Mouse (Mus musculus): Measurements from ENCODE around the gene Esr1. TPM values are rescaled to one million over a fixed set of nuclear protein-coding genes. Genes with fewer than 3 reads are reported as not detected.
A peak's percentile ranks its signal among the peaks of the same experiment; 100 is the strongest.

Gene Esr1
- polyA plus RNA-seq, 1 experiment from 2014 or later, result 0.29 TPM

GRCm38 (mm10) chr10:4626432-4626831, 15.0 kb downstream of the Esr1 start:
- H3K4me2 ChIP-seq (ENCODE audit: low read depth, low read length), result no peak overlapping the region
- no peaks in the 10 kb centered on the region for H3K4me1 ChIP-seq (ENCODE audit: control insufficient read depth, insufficient read depth, low read length)
- 71% methylated on average over 7 of the region's 7 CpGs for WGBS
- no peak overlapping the region for H3K27ac ChIP-seq (ENCODE audit: low read length)
- no peaks in the 10 kb centered on the region for H3K36me3 ChIP-seq (ENCODE audit: control insufficient read depth, insufficient read depth)
- no peaks in the 10 kb centered on the region for H3K9me3 ChIP-seq (replicated peaks; ENCODE audit: control insufficient read depth, low read length)
- ATAC-seq (replicated peaks; ENCODE audit: extremely low read depth, insufficient read depth, low FRiP score), result no peak
- H3K9ac ChIP-seq (ENCODE audit: low read length), result no peak overlapping the region
- no peaks in the 10 kb centered on the region for H3K27me3 ChIP-seq (ENCODE audit: control insufficient read depth, insufficient read depth, low read length)
- H3K4me3 ChIP-seq (ENCODE audit: low read length), result no peak overlapping the region

GRCm38 (mm10) chr10:4626996-4627395, 15.6 kb downstream of the Esr1 start:
- peak overlapping the region; percentile 49 for H3K4me2 ChIP-seq (ENCODE audit: low read depth, low read length)

GRCm38 (mm10) chr10:4627415-4627814, 16.0 kb downstream of the Esr1 start:
- 0 out of 2 replicates have a peak, but pooled peaks have one; percentile 41 for ATAC-seq (replicated peaks; ENCODE audit: extremely low read depth, insufficient read depth, low FRiP score)
- H3K4me2 ChIP-seq (ENCODE audit: low read depth, low read length), result peak overlapping the region; percentile 49
- H3K27ac ChIP-seq (ENCODE audit: low read length), result no peak overlapping the region
- H3K4me1 ChIP-seq (ENCODE audit: control insufficient read depth, insufficient read depth, low read length), result no peaks in the 10 kb centered on the region
- no peaks in the 10 kb centered on the region for H3K9me3 ChIP-seq (replicated peaks; ENCODE audit: control insufficient read depth, low read length)
- H3K36me3 ChIP-seq (ENCODE audit: control insufficient read depth, insufficient read depth), result no peaks in the 10 kb centered on the region
- 39% methylated on average over 9 of the region's 9 CpGs for WGBS
- H3K27me3 ChIP-seq (ENCODE audit: control insufficient read depth, insufficient read depth, low read length), result no peaks in the 10 kb centered on the region
- H3K9ac ChIP-seq (ENCODE audit: low read length), result no peak overlapping the region
- peak overlapping the region; percentile 10; the same call in 1 of the 2 replicates for H3K4me3 ChIP-seq (ENCODE audit: low read length)

More at GRCm38 (mm10) chr10:4626996-4627395, 15.6 kb downstream of the Esr1 start:
- Histone ChIP-seq H3K4me1 (ENCODE audit: control insufficient read depth, insufficient read depth, low read length) (no peaks in the 10 kb centered on the region), H3K9me3 (replicated peaks; ENCODE audit: control insufficient read depth, low read length) (no peaks in the 10 kb centered on the region), H3K4me3 (ENCODE audit: low read length) (no peak overlapping the region), H3K27me3 (ENCODE audit: control insufficient read depth, insufficient read depth, low read length) (no peaks in the 10 kb centered on the region), H3K27ac (ENCODE audit: low read length) (no peak overlapping the region), H3K9ac (ENCODE audit: low read length) (no peak overlapping the region), H3K36me3 (ENCODE audit: control insufficient read depth, insufficient read depth) (no peaks in the 10 kb centered on the region)
- WGBS, result 88% methylated on average over 8 of the region's 8 CpGs
- ATAC-seq (replicated peaks; ENCODE audit: extremely low read depth, insufficient read depth, low FRiP score), result no peak

GRCm38 (mm10) chr10:4629314-4629713, 17.9 kb downstream of the Esr1 start:
- H3K4me3 ChIP-seq (ENCODE audit: low read length), result no peak overlapping the region
- no peak overlapping the region for H3K4me2 ChIP-seq (ENCODE audit: low read depth, low read length)
- no peak overlapping the region for H3K27ac ChIP-seq (ENCODE audit: low read length)
- no peaks in the 10 kb centered on the region for H3K36me3 ChIP-seq (ENCODE audit: control insufficient read depth, insufficient read depth)
- H3K4me1 ChIP-seq (ENCODE audit: control insufficient read depth, insufficient read depth, low read length), result 0 out of 2 replicates have a peak, but pooled peaks cover 3% of the 10 kb centered on the region
- H3K9me3 ChIP-seq (replicated peaks; ENCODE audit: control insufficient read depth, low read length), result no peaks in the 10 kb centered on the region
- no peaks in the 10 kb centered on the region for H3K27me3 ChIP-seq (ENCODE audit: control insufficient read depth, insufficient read depth, low read length)
- H3K9ac ChIP-seq (ENCODE audit: low read length), result no peak overlapping the region
- ATAC-seq (replicated peaks; ENCODE audit: extremely low read depth, insufficient read depth, low FRiP score), result no peak

GRCm38 (mm10) chr10:4632211-4632704, 20.9 kb downstream of the Esr1 start:
- H3K4me3 ChIP-seq (ENCODE audit: low read length), result no peak overlapping the region
- peaks cover 5% of the 10 kb centered on the region; the same call in 1 of the 2 replicates for H3K4me1 ChIP-seq (ENCODE audit: control insufficient read depth, insufficient read depth, low read length)
- H3K9me3 ChIP-seq (replicated peaks; ENCODE audit: control insufficient read depth, low read length), result no peaks in the 10 kb centered on the region
- no peak overlapping the region for H3K27ac ChIP-seq (ENCODE audit: low read length)
- no peak overlapping the region for H3K9ac ChIP-seq (ENCODE audit: low read length)
- no peaks in the 10 kb centered on the region for H3K27me3 ChIP-seq (ENCODE audit: control insufficient read depth, insufficient read depth, low read length)
- no peak overlapping the region for H3K4me2 ChIP-seq (ENCODE audit: low read depth, low read length)
- ATAC-seq (replicated peaks; ENCODE audit: extremely low read depth, insufficient read depth, low FRiP score), result no peak
- WGBS, result 76% methylated on average over 11 of the region's 11 CpGs
- H3K36me3 ChIP-seq (ENCODE audit: control insufficient read depth, insufficient read depth), result no peaks in the 10 kb centered on the region

- no peaks in the 10 kb centered on the region for H3K27me3 ChIP-seq (ENCODE audit: control insufficient read depth, insufficient read depth, low read length)
- H3K27ac ChIP-seq (ENCODE audit: low read length), result no peak overlapping the region
- no peaks in the 10 kb centered on the region for H3K36me3 ChIP-seq (ENCODE audit: control insufficient read depth, insufficient read depth)
- H3K4me3 ChIP-seq (ENCODE audit: low read length), result no peak overlapping the region
- WGBS, result 48% methylated on average over 14 of the region's 14 CpGs
- H3K9ac ChIP-seq (ENCODE audit: low read length), result no peak overlapping the region
- no peaks in the 10 kb centered on the region for H3K9me3 ChIP-seq (replicated peaks; ENCODE audit: control insufficient read depth, low read length)
- peaks cover 5% of the 10 kb centered on the region; the same call in 1 of the 2 replicates for H3K4me1 ChIP-seq (ENCODE audit: control insufficient read depth, insufficient read depth, low read length)
- no peak for ATAC-seq (replicated peaks; ENCODE audit: extremely low read depth, insufficient read depth, low FRiP score)
- peak overlapping the region; percentile 28 for H3K4me2 ChIP-seq (ENCODE audit: low read depth, low read length)
Observed at GRCm38 (mm10) chr10:4633287-4634030, 22.1 kb downstream of the Esr1 start.

GRCm38 (mm10) chr10:4635740-4636139, 24.3 kb downstream of the Esr1 start:
- Histone ChIP-seq H3K4me3 (ENCODE audit: low read length) (no peak overlapping the region), H3K36me3 (ENCODE audit: control insufficient read depth, insufficient read depth) (no peaks in the 10 kb centered on the region), H3K9ac (ENCODE audit: low read length) (no peak overlapping the region), H3K4me2 (ENCODE audit: low read depth, low read length) (no peak overlapping the region), H3K27me3 (ENCODE audit: control insufficient read depth, insufficient read depth, low read length) (no peaks in the 10 kb centered on the region), H3K4me1 (ENCODE audit: control insufficient read depth, insufficient read depth, low read length) (peaks cover 5% of the 10 kb centered on the region; the same call in 1 of the 2 replicates), H3K9me3 (replicated peaks; ENCODE audit: control insufficient read depth, low read length) (no peaks in the 10 kb centered on the region), H3K27ac (ENCODE audit: low read length) (no peak overlapping the region)
- WGBS, result 45% methylated on average over 6 of the region's 6 CpGs
- ATAC-seq (replicated peaks; ENCODE audit: extremely low read depth, insufficient read depth, low FRiP score), result no peak

- 0 out of 2 replicates have a peak, but pooled peaks have one; percentile 49 for ATAC-seq (replicated peaks; ENCODE audit: extremely low read depth, insufficient read depth, low FRiP score)
- Histone ChIP-seq H3K9me3 (replicated peaks; ENCODE audit: control insufficient read depth, low read length) (no peaks in the 10 kb centered on the region), H3K9ac (ENCODE audit: low read length) (no peak overlapping the region), H3K36me3 (ENCODE audit: control insufficient read depth, insufficient read depth) (no peaks in the 10 kb centered on the region), H3K27me3 (ENCODE audit: control insufficient read depth, insufficient read depth, low read length) (no peaks in the 10 kb centered on the region), H3K27ac (ENCODE audit: low read length) (no peak overlapping the region), H3K4me1 (ENCODE audit: control insufficient read depth, insufficient read depth, low read length) (no peaks in the 10 kb centered on the region), H3K4me3 (ENCODE audit: low read length) (no peak overlapping the region), H3K4me2 (ENCODE audit: low read depth, low read length) (no peak overlapping the region)
- WGBS, result 62% methylated on average over 7 of the region's 7 CpGs
Observed at GRCm38 (mm10) chr10:4646074-4646473, 34.7 kb downstream of the Esr1 start.

GRCm38 (mm10) chr10:4646851-4647250, 35.5 kb downstream of the Esr1 start:
- no peaks in the 10 kb centered on the region for H3K4me1 ChIP-seq (ENCODE audit: control insufficient read depth, insufficient read depth, low read length)
- 80% methylated on average over 9 of the region's 9 CpGs for WGBS
- ATAC-seq (replicated peaks; ENCODE audit: extremely low read depth, insufficient read depth, low FRiP score), result no peak

More at GRCm38 (mm10) chr10:4646851-4647250, 35.5 kb downstream of the Esr1 start:
- Histone ChIP-seq H3K27ac (ENCODE audit: low read length) (no peak overlapping the region), H3K9ac (ENCODE audit: low read length) (no peak overlapping the region), H3K36me3 (ENCODE audit: control insufficient read depth, insufficient read depth) (no peaks in the 10 kb centered on the region), H3K4me3 (ENCODE audit: low read length) (no peak overlapping the region), H3K27me3 (ENCODE audit: control insufficient read depth, insufficient read depth, low read length) (no peaks in the 10 kb centered on the region), H3K4me2 (ENCODE audit: low read depth, low read length) (no peak overlapping the region), H3K9me3 (replicated peaks; ENCODE audit: control insufficient read depth, low read length) (no peaks in the 10 kb centered on the region)

Data from heart, embryonic 16.5 days (tissue).